Mouse (Mus musculus): Measurements from ENCODE around the gene Cnksr3. TPM values are rescaled to one million over a fixed set of nuclear protein-coding genes. Genes with fewer than 3 reads are reported as not detected.

Gene Cnksr3
- polyA plus RNA-seq, 1 experiment from 2014 or later: 12.7 TPM

- 88% methylated on average over 4 of the region's 4 CpGs for WGBS
- no peaks in the 10 kb centered on the region for H3K27me3 ChIP-seq
- no peaks in the 10 kb centered on the region for H3K9me3 ChIP-seq
- ATAC-seq (ENCODE audit: low FRiP score, low read depth): no peak
- H3K36me3 ChIP-seq: peaks cover 6% of the 10 kb centered on the region; the same call in 1 of the 2 replicates
- no peak overlapping the region for H3K27ac ChIP-seq
- H3K4me1 ChIP-seq: peaks cover 12% of the 10 kb centered on the region
- no peak overlapping the region for H3K4me3 ChIP-seq
- no peak overlapping the region for H3K9ac ChIP-seq
- no peak overlapping the region for H3K4me2 ChIP-seq (replicated peaks)
Observed at GRCm38 (mm10) chr10:7113747-7114146, 98.3 kb downstream of the Cnksr3 start.

GRCm38 (mm10) chr10:7113144-7113543 lies 98.9 kb downstream of the Cnksr3 start:
- H3K36me3 ChIP-seq: peaks cover 6% of the 10 kb centered on the region; the same call in 1 of the 2 replicates
- H3K4me2 ChIP-seq (replicated peaks): no peak overlapping the region
- H3K9me3 ChIP-seq: no peaks in the 10 kb centered on the region
- 65% methylated on average over 1 of the region's 1 CpGs for WGBS
- peaks cover 6% of the 10 kb centered on the region; the same call in 1 of the 2 replicates for H3K4me1 ChIP-seq
- ATAC-seq (ENCODE audit: low FRiP score, low read depth): no peak
- no peak overlapping the region for H3K27ac ChIP-seq
- no peak overlapping the region for H3K4me3 ChIP-seq
- no peaks in the 10 kb centered on the region for H3K27me3 ChIP-seq
- H3K9ac ChIP-seq: no peak overlapping the region

- no peak overlapping the region for H3K4me2 ChIP-seq (replicated peaks)
Observed at GRCm38 (mm10) chr10:7111462-7112000, 100.5 kb downstream of the Cnksr3 start.

GRCm38 (mm10) chr10:7103872-7104271 lies 108.2 kb downstream of the Cnksr3 start:
- H3K27me3 ChIP-seq: no peaks in the 10 kb centered on the region
- H3K4me3 ChIP-seq: no peak overlapping the region
- peaks cover 2% of the 10 kb centered on the region; the same call in 1 of the 2 replicates for H3K4me1 ChIP-seq
- H3K9me3 ChIP-seq: peaks cover 6% of the 10 kb centered on the region; the same call in 1 of the 2 replicates
- H3K36me3 ChIP-seq: no peaks in the 10 kb centered on the region
- peak; percentile 19; the same call in 1 of the 2 replicates for ATAC-seq (ENCODE audit: low FRiP score, low read depth)
- H3K4me2 ChIP-seq (replicated peaks): no peak overlapping the region
- H3K27ac ChIP-seq: no peak overlapping the region
- H3K9ac ChIP-seq: no peak overlapping the region
- 33% methylated on average over 1 of the region's 1 CpGs for WGBS

More at GRCm38 (mm10) chr10:7111462-7112000, 100.5 kb downstream of the Cnksr3 start:
- Histone ChIP-seq H3K9ac (no peak overlapping the region), H3K27me3 (no peaks in the 10 kb centered on the region), H3K4me3 (no peak overlapping the region), H3K9me3 (peaks cover 6% of the 10 kb centered on the region; the same call in 1 of the 2 replicates), H3K4me1 (no peaks in the 10 kb centered on the region), H3K36me3 (no peaks in the 10 kb centered on the region), H3K27ac (no peak overlapping the region)
- no peak for ATAC-seq (ENCODE audit: low FRiP score, low read depth)
- WGBS: 81% methylated on average over 6 of the region's 6 CpGs

GRCm38 (mm10) chr10:7077971-7078370 lies 134.1 kb downstream of the Cnksr3 start:
- no peak overlapping the region for H3K9ac ChIP-seq
- no peak for ATAC-seq (ENCODE audit: low FRiP score, low read depth)
- H3K4me3 ChIP-seq: no peak overlapping the region
- H3K27ac ChIP-seq: no peak overlapping the region
- WGBS: 89% methylated on average over 1 of the region's 1 CpGs
- no peaks in the 10 kb centered on the region for H3K36me3 ChIP-seq
- no peaks in the 10 kb centered on the region for H3K9me3 ChIP-seq
- peaks cover 7% of the 10 kb centered on the region; the same call in 1 of the 2 replicates for H3K4me1 ChIP-seq
- no peak overlapping the region for H3K4me2 ChIP-seq (replicated peaks)
- no peaks in the 10 kb centered on the region for H3K27me3 ChIP-seq

- H3K4me1 ChIP-seq: peaks cover 7% of the 10 kb centered on the region; the same call in 1 of the 2 replicates
- no peak overlapping the region for H3K4me2 ChIP-seq (replicated peaks)
- no peak overlapping the region for H3K9ac ChIP-seq
Observed at GRCm38 (mm10) chr10:7077389-7077808, 134.6 kb downstream of the Cnksr3 start.

GRCm38 (mm10) chr10:7076662-7077211 lies 135.3 kb downstream of the Cnksr3 start:
- Histone ChIP-seq H3K4me3 (no peak overlapping the region), H3K9me3 (no peaks in the 10 kb centered on the region), H3K27ac (peak overlapping the region; percentile 63), H3K9ac (no peak overlapping the region), H3K36me3 (no peaks in the 10 kb centered on the region), H3K4me2 (replicated peaks) (peak overlapping the region; percentile 47), H3K27me3 (no peaks in the 10 kb centered on the region), H3K4me1 (peaks cover 7% of the 10 kb centered on the region; the same call in 1 of the 2 replicates)
- 35% methylated on average over 7 of the region's 8 CpGs for WGBS
- ATAC-seq (ENCODE audit: low FRiP score, low read depth): peak; percentile 78; the same call in 1 of the 2 replicates

More at GRCm38 (mm10) chr10:7077389-7077808, 134.6 kb downstream of the Cnksr3 start:
- 63% methylated on average over 7 of the region's 7 CpGs for WGBS
- Histone ChIP-seq H3K27ac (no peak overlapping the region; the same call in 1 of the 2 replicates), H3K27me3 (no peaks in the 10 kb centered on the region), H3K4me3 (no peak overlapping the region), H3K9me3 (no peaks in the 10 kb centered on the region), H3K36me3 (no peaks in the 10 kb centered on the region)
- no peak for ATAC-seq (ENCODE audit: low FRiP score, low read depth)

- H3K27me3 ChIP-seq: no peaks in the 10 kb centered on the region
- peak overlapping the region; percentile 63 for H3K27ac ChIP-seq
- H3K4me2 ChIP-seq (replicated peaks): peak overlapping the region; percentile 47
- no peaks in the 10 kb centered on the region for H3K9me3 ChIP-seq
- no peak overlapping the region for H3K9ac ChIP-seq
- peak; percentile 82 for ATAC-seq (ENCODE audit: low FRiP score, low read depth)
- H3K4me1 ChIP-seq: peaks cover 7% of the 10 kb centered on the region; the same call in 1 of the 2 replicates
- H3K36me3 ChIP-seq: no peaks in the 10 kb centered on the region
- 8% methylated on average over 8 of the region's 8 CpGs for WGBS
- H3K4me3 ChIP-seq: no peak overlapping the region
Observed at GRCm38 (mm10) chr10:7076201-7076600, 135.8 kb downstream of the Cnksr3 start.

- H3K9me3 ChIP-seq: no peaks in the 10 kb centered on the region
- no peaks in the 10 kb centered on the region for H3K36me3 ChIP-seq
- H3K9ac ChIP-seq: no peak overlapping the region
- H3K4me3 ChIP-seq: no peak overlapping the region
- no peak for ATAC-seq (ENCODE audit: low FRiP score, low read depth)
- no peak overlapping the region for H3K27ac ChIP-seq
- no peak overlapping the region for H3K4me2 ChIP-seq (replicated peaks)
- peaks cover 7% of the 10 kb centered on the region; the same call in 1 of the 2 replicates for H3K4me1 ChIP-seq
- H3K27me3 ChIP-seq: no peaks in the 10 kb centered on the region
- WGBS: 92% methylated on average over 2 of the region's 2 CpGs
Observed at GRCm38 (mm10) chr10:7075661-7076060, 136.4 kb downstream of the Cnksr3 start.

- Histone ChIP-seq H3K27ac (no peak overlapping the region), H3K9me3 (no peaks in the 10 kb centered on the region), H3K27me3 (no peaks in the 10 kb centered on the region), H3K4me1 (peaks cover 7% of the 10 kb centered on the region), H3K36me3 (no peaks in the 10 kb centered on the region), H3K9ac (no peak overlapping the region), H3K4me2 (replicated peaks) (no peak overlapping the region), H3K4me3 (no peak overlapping the region)
- WGBS: 75% methylated on average over 2 of the region's 2 CpGs
- no peak for ATAC-seq (ENCODE audit: low FRiP score, low read depth)
Observed at GRCm38 (mm10) chr10:7074231-7074630, 137.8 kb downstream of the Cnksr3 start.

- WGBS: 66% methylated on average over 5 of the region's 5 CpGs
- no peak for ATAC-seq (ENCODE audit: low FRiP score, low read depth)
- no peaks in the 10 kb centered on the region for H3K36me3 ChIP-seq
Observed at GRCm38 (mm10) chr10:7070924-7071323, 141.1 kb downstream of the Cnksr3 start.

GRCm38 (mm10) chr10:7070100-7070835 lies 141.8 kb downstream of the Cnksr3 start:
- Histone ChIP-seq H3K9ac (no peak overlapping the region), H3K4me3 (no peak overlapping the region), H3K36me3 (no peaks in the 10 kb centered on the region), H3K4me2 (replicated peaks) (no peak overlapping the region), H3K9me3 (no peaks in the 10 kb centered on the region), H3K27me3 (no peaks in the 10 kb centered on the region), H3K27ac (no peak overlapping the region), H3K4me1 (no peaks in the 10 kb centered on the region; the same call in 1 of the 2 replicates)
- ATAC-seq (ENCODE audit: low FRiP score, low read depth): no peak
- 73% methylated on average over 8 of the region's 8 CpGs for WGBS

More at GRCm38 (mm10) chr10:7070924-7071323, 141.1 kb downstream of the Cnksr3 start:
- no peaks in the 10 kb centered on the region; the same call in 1 of the 2 replicates for H3K4me1 ChIP-seq
- no peak overlapping the region for H3K4me2 ChIP-seq (replicated peaks)
- no peaks in the 10 kb centered on the region for H3K9me3 ChIP-seq
- no peak overlapping the region for H3K27ac ChIP-seq
- H3K27me3 ChIP-seq: no peaks in the 10 kb centered on the region
- H3K9ac ChIP-seq: no peak overlapping the region
- H3K4me3 ChIP-seq: no peak overlapping the region
